Mouse (Mus musculus): ENCODE data around the gene Txn2. TPM values are rescaled to one million over a fixed set of nuclear protein-coding genes. Genes with fewer than 3 reads are reported as not detected.

The Txn2 gene
- polyA plus RNA-seq, 1 experiment from 2014 or later: 259 TPM

DNA sequence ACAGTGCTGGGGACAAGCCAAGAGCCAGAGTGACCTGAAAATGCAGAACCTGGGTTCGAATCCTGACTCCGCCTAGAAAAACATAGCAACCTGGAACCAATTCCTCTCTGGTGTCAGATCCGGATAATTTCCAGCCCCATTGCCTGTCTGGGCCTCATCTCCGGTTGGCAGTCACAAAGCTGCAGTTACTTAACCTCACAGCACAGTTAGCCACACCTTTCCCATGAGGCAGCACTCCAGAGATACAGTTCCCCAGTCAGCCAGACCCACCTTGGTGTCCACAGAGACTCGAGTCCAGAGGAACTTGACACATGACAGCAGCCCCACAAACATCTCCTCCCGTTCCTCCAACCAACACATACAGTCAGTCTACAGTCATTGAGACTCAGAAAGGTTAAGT lies 43.6 kb downstream of the Txn2 start:
- WGBS: 86% methylated on average over 6 of the region's 6 CpGs
- Histone ChIP-seq H3K27me3 (ENCODE audit: control insufficient read depth, insufficient read depth, low read length) (no peaks in the 10 kb centered on the region), H3K4me3 (ENCODE audit: low read depth, low read length) (no peak overlapping the region), H3K4me1 (ENCODE audit: control insufficient read depth, insufficient read depth, low read length) (peaks cover 24% of the 10 kb centered on the region), H3K9me3 (ENCODE audit: control insufficient read depth, low read depth, low read length) (no peaks in the 10 kb centered on the region), H3K4me2 (replicated peaks; ENCODE audit: low read depth, low read length) (no peak overlapping the region), H3K27ac (ENCODE audit: low read length) (no peak overlapping the region), H3K36me3 (ENCODE audit: control insufficient read depth, insufficient read depth, low read length) (no peaks in the 10 kb centered on the region), H3K9ac (replicated peaks; ENCODE audit: low read depth, low read length) (no peak overlapping the region)
- ATAC-seq (ENCODE audit: insufficient number of reproducible peaks, insufficient read depth, low FRiP score, low read depth): no peak

GRCm38 (mm10) chr15:77883697-77884010 lies 45.2 kb downstream of the Txn2 start:
- 54% methylated on average over 4 of the region's 4 CpGs for WGBS
- H3K36me3 ChIP-seq (ENCODE audit: control insufficient read depth, insufficient read depth, low read length): no peaks in the 10 kb centered on the region
- ATAC-seq (ENCODE audit: insufficient number of reproducible peaks, insufficient read depth, low FRiP score, low read depth): no peak
- H3K9ac ChIP-seq (replicated peaks; ENCODE audit: low read depth, low read length): peak overlapping the region; percentile 32
- no peak overlapping the region for H3K4me3 ChIP-seq (ENCODE audit: low read depth, low read length)
- H3K27me3 ChIP-seq (ENCODE audit: control insufficient read depth, insufficient read depth, low read length): no peaks in the 10 kb centered on the region
- H3K4me2 ChIP-seq (replicated peaks; ENCODE audit: low read depth, low read length): peak overlapping the region; percentile 25; the same call in 1 of the 2 replicates
- H3K27ac ChIP-seq (ENCODE audit: low read length): peak overlapping the region; percentile 94
- H3K4me1 ChIP-seq (ENCODE audit: control insufficient read depth, insufficient read depth, low read length): peaks cover 21% of the 10 kb centered on the region
- H3K9me3 ChIP-seq (ENCODE audit: control insufficient read depth, low read depth, low read length): no peaks in the 10 kb centered on the region

DNA sequence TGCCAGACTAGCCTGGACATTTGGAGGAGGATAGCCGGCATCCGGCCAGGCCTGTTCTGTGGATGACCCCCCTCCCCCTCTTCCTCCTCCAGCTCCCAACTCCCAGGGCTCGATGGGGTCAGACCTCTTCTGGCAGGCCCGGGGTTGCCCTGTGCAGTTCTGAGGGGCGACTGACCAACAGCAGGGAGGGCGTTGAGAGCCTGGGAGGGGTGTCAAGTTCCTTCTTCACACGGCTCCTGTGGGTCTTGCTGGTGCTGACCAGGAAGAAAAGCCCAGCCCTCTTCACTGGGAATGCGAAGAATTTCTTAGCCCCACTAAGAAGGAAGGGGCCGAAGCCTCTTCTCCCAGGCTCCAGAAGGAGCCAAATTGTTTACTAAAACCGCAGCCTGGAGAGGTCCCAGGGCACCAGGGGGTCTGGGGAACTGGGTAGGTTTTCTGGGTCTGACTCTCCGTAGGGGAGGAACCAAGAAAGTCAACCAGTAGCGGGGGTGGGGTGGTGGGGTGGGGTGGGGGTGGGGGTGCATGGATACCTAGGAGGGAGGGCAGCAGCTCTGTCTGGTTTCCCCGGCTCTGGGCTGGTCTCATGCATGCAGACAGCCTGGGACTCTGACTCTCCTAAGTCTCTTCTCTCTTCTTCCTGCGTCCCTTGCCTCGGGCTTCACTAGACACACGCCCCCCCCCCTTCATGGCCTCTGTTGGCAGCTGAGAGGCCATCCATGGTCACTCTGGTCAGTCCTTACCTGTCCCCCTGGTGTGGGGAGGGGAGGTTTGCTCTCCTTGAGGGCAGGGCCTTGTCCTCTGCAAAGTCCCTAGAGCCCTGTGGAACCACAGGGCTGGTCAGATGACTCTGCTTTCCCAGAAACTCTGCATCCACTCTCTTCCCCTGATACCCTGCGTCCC lies 45.8 kb downstream of the Txn2 start:
- no peak overlapping the region for H3K4me3 ChIP-seq (ENCODE audit: low read depth, low read length)
- H3K27me3 ChIP-seq (ENCODE audit: control insufficient read depth, insufficient read depth, low read length): no peaks in the 10 kb centered on the region
- 11% methylated on average over 14 of the region's 17 CpGs for WGBS
- no peaks in the 10 kb centered on the region for H3K36me3 ChIP-seq (ENCODE audit: control insufficient read depth, insufficient read depth, low read length)
- H3K9me3 ChIP-seq (ENCODE audit: control insufficient read depth, low read depth, low read length): no peaks in the 10 kb centered on the region
- peaks cover 21% of the 10 kb centered on the region for H3K4me1 ChIP-seq (ENCODE audit: control insufficient read depth, insufficient read depth, low read length)
- H3K4me2 ChIP-seq (replicated peaks; ENCODE audit: low read depth, low read length): peak overlapping the region; percentile 25; the same call in 1 of the 2 replicates
- peak; percentile 54; the same call in 1 of the 2 replicates for ATAC-seq (ENCODE audit: insufficient number of reproducible peaks, insufficient read depth, low FRiP score, low read depth)
- peak overlapping the region; percentile 32 for H3K9ac ChIP-seq (replicated peaks; ENCODE audit: low read depth, low read length)
- H3K27ac ChIP-seq (ENCODE audit: low read length): peak overlapping the region; percentile 94

GRCm38 (mm10) chr15:77882297-77882696 lies 46.5 kb downstream of the Txn2 start:
- peak overlapping the region; percentile 94 for H3K27ac ChIP-seq (ENCODE audit: low read length)
- H3K4me1 ChIP-seq (ENCODE audit: control insufficient read depth, insufficient read depth, low read length): peaks cover 21% of the 10 kb centered on the region
- 46% methylated on average over 6 of the region's 6 CpGs for WGBS
- no peaks in the 10 kb centered on the region for H3K36me3 ChIP-seq (ENCODE audit: control insufficient read depth, insufficient read depth, low read length)
- H3K9ac ChIP-seq (replicated peaks; ENCODE audit: low read depth, low read length): no peak overlapping the region
- no peaks in the 10 kb centered on the region for H3K9me3 ChIP-seq (ENCODE audit: control insufficient read depth, low read depth, low read length)
- H3K4me2 ChIP-seq (replicated peaks; ENCODE audit: low read depth, low read length): peak overlapping the region; percentile 25; the same call in 1 of the 2 replicates
- no peak overlapping the region for H3K4me3 ChIP-seq (ENCODE audit: low read depth, low read length)
- ATAC-seq (ENCODE audit: insufficient number of reproducible peaks, insufficient read depth, low FRiP score, low read depth): no peak
- H3K27me3 ChIP-seq (ENCODE audit: control insufficient read depth, insufficient read depth, low read length): no peaks in the 10 kb centered on the region

DNA sequence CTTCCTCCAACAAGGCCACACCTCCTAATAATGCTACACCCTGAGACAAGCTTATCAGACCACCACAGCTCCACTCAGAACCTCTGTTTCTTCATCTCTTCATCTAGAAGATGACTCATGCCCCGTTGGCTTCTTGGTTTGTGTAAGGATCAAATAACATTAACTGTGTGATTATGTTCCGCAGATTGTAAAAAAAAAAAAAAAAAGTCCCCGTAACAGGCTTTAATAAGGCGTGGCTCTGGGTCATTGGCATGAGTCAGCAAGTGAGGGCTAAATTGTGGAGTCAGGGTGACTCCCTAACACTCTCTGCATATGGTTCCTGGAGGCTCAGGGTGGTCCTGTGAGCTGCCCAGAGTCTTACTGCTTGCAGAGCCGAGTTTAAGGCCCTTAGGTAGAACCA lies 47.1 kb downstream of the Txn2 start:
- no peaks in the 10 kb centered on the region for H3K9me3 ChIP-seq (ENCODE audit: control insufficient read depth, low read depth, low read length)
- H3K4me2 ChIP-seq (replicated peaks; ENCODE audit: low read depth, low read length): no peak overlapping the region
- no peak overlapping the region for H3K9ac ChIP-seq (replicated peaks; ENCODE audit: low read depth, low read length)
- no peak overlapping the region for H3K4me3 ChIP-seq (ENCODE audit: low read depth, low read length)
- 34% methylated on average over 5 of the region's 5 CpGs for WGBS
- peak overlapping the region; percentile 94; the same call in 1 of the 2 replicates for H3K27ac ChIP-seq (ENCODE audit: low read length)
- peaks cover 21% of the 10 kb centered on the region for H3K4me1 ChIP-seq (ENCODE audit: control insufficient read depth, insufficient read depth, low read length)
- peak; percentile 35; the same call in 1 of the 2 replicates for ATAC-seq (ENCODE audit: insufficient number of reproducible peaks, insufficient read depth, low FRiP score, low read depth)
- H3K27me3 ChIP-seq (ENCODE audit: control insufficient read depth, insufficient read depth, low read length): no peaks in the 10 kb centered on the region
- no peaks in the 10 kb centered on the region for H3K36me3 ChIP-seq (ENCODE audit: control insufficient read depth, insufficient read depth, low read length)

DNA sequence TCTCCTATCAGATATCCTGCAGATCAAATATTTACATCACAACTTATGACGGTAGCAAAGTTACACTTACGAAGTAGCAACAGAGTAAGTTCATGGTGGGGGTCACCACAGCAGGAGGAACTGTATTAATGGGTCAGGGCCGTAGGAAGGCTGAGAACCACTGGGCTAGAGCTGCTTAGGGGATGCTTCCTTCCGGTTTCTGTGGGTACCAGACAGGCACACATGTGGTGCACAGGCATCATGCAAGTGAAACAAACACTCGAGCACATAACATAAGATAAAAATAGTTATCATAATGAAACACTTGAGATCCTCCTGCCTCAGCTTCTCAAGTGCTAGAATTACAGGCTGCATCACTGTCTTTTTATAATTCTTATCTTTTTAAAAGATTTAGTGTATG lies 48.1 kb downstream of the Txn2 start:
- H3K27me3 ChIP-seq (ENCODE audit: control insufficient read depth, insufficient read depth, low read length): no peaks in the 10 kb centered on the region
- 77% methylated on average over 5 of the region's 5 CpGs for WGBS
- H3K27ac ChIP-seq (ENCODE audit: low read length): no peak overlapping the region
- H3K36me3 ChIP-seq (ENCODE audit: control insufficient read depth, insufficient read depth, low read length): no peaks in the 10 kb centered on the region
- H3K9ac ChIP-seq (replicated peaks; ENCODE audit: low read depth, low read length): no peak overlapping the region
- no peak for ATAC-seq (ENCODE audit: insufficient number of reproducible peaks, insufficient read depth, low FRiP score, low read depth)
- peaks cover 21% of the 10 kb centered on the region for H3K4me1 ChIP-seq (ENCODE audit: control insufficient read depth, insufficient read depth, low read length)
- H3K9me3 ChIP-seq (ENCODE audit: control insufficient read depth, low read depth, low read length): no peaks in the 10 kb centered on the region
- H3K4me3 ChIP-seq (ENCODE audit: low read depth, low read length): no peak overlapping the region
- no peak overlapping the region for H3K4me2 ChIP-seq (replicated peaks; ENCODE audit: low read depth, low read length)

DNA sequence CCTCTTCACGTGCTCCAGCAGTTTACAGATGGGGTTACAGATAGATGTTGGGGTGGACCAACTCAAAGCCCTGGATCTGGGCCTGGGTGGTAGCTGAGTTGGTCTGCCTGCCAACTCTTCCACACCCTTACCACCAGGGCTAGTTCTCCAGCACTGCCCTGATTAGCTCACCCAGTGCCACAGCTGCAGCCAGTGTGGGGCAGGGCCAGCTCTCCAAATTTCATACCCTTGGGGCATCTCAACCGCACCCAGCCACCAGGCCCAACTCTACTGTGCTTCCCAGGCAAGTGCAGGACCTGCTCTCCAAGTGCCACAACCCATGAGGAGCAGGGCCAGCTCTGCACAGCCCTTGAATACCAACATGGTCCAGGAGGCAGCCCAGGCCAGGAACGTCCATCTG lies 49.0 kb downstream of the Txn2 start:
- Histone ChIP-seq H3K9ac (replicated peaks; ENCODE audit: low read depth, low read length) (no peak overlapping the region), H3K9me3 (ENCODE audit: control insufficient read depth, low read depth, low read length) (no peaks in the 10 kb centered on the region), H3K27me3 (ENCODE audit: control insufficient read depth, insufficient read depth, low read length) (no peaks in the 10 kb centered on the region), H3K4me2 (replicated peaks; ENCODE audit: low read depth, low read length) (no peak overlapping the region), H3K27ac (ENCODE audit: low read length) (no peak overlapping the region), H3K36me3 (ENCODE audit: control insufficient read depth, insufficient read depth, low read length) (no peaks in the 10 kb centered on the region), H3K4me3 (ENCODE audit: low read depth, low read length) (no peak overlapping the region), H3K4me1 (ENCODE audit: control insufficient read depth, insufficient read depth, low read length) (peaks cover 21% of the 10 kb centered on the region)
- no peak for ATAC-seq (ENCODE audit: insufficient number of reproducible peaks, insufficient read depth, low FRiP score, low read depth)
- 92% methylated on average over 3 of the region's 3 CpGs for WGBS

DNA sequence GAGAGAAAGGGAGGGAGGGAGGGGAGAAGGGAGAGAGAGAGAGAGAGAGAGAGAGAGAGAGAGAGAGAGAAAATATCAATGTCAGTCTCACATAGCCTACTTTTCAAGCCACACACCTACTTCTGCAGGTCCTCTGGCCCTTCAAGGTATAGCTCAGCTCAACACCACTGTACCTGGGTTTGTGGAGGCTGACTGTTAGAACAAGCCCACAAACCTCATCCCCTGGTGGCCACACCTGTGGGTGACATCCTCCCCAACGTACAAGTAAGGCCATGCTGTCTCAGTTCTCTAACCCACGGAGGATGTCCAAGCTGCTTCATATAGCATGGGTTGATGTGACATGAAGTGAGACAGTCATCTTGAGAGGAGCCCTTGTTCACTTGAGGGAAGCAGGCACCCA lies 51.6 kb downstream of the Txn2 start:
- Histone ChIP-seq H3K9me3 (ENCODE audit: control insufficient read depth, low read depth, low read length) (no peaks in the 10 kb centered on the region), H3K4me2 (replicated peaks; ENCODE audit: low read depth, low read length) (no peak overlapping the region), H3K4me1 (ENCODE audit: control insufficient read depth, insufficient read depth, low read length) (peaks cover 5% of the 10 kb centered on the region), H3K27me3 (ENCODE audit: control insufficient read depth, insufficient read depth, low read length) (no peaks in the 10 kb centered on the region), H3K27ac (ENCODE audit: low read length) (no peak overlapping the region), H3K4me3 (ENCODE audit: low read depth, low read length) (no peak overlapping the region), H3K9ac (replicated peaks; ENCODE audit: low read depth, low read length) (no peak overlapping the region), H3K36me3 (ENCODE audit: control insufficient read depth, insufficient read depth, low read length) (no peaks in the 10 kb centered on the region)
- ATAC-seq (ENCODE audit: insufficient number of reproducible peaks, insufficient read depth, low FRiP score, low read depth): no peak
- 71% methylated on average over 2 of the region's 2 CpGs for WGBS

Data from stomach, embryonic 14.5 days (tissue).